Mouse (Mus musculus): Measurements from ENCODE around the gene Gpr107. TPM values are rescaled to one million over a fixed set of nuclear protein-coding genes. Genes with fewer than 3 reads are reported as not detected.

Gpr107 gene
- total and polyA plus RNA-seq, 2 experiments from 2014 or later: 31.9 to 49.3 TPM

GRCm38 (mm10) chr2:31246251-31246971 is 94.3 kb downstream of the Gpr107 start:
- under 1% methylated on average over 39 of the region's 41 CpGs for WGBS
- Histone ChIP-seq H3K36me3 (ENCODE audit: insufficient read depth, low read length) (no peaks in the 10 kb centered on the region), H3K27me3 (ENCODE audit: insufficient read depth, low read length) (no peaks in the 10 kb centered on the region), H3K4me3 (ENCODE audit: low read length) (peak overlapping the region; percentile 90), H3K4me1 (ENCODE audit: insufficient read depth, low read length) (peaks cover 31% of the 10 kb centered on the region), H3K9ac (replicated peaks; ENCODE audit: low read length) (peak overlapping the region; percentile 97), H3K27ac (peak overlapping the region; percentile 91), H3K4me2 (ENCODE audit: low read depth, low read length) (peak overlapping the region; percentile 86), H3K9me3 (ENCODE audit: low read length) (no peaks in the 10 kb centered on the region)
- peak; percentile 13; the same call in 1 of the 2 replicates for TF ChIP-seq CTCF (IDR thresholded peaks at IDR 0.05; ENCODE audit: low read depth)
- ATAC-seq (peak; percentile 25), DNase-seq (ENCODE audit: low spot score) (peak; percentile 58)

- Histone ChIP-seq H3K36me3 (ENCODE audit: insufficient read depth, low read length) (no peaks in the 10 kb centered on the region), H3K4me1 (ENCODE audit: insufficient read depth, low read length) (peaks cover 31% of the 10 kb centered on the region), H3K4me3 (ENCODE audit: low read length) (no peak overlapping the region), H3K9ac (replicated peaks; ENCODE audit: low read length) (no peak overlapping the region), H3K27me3 (ENCODE audit: insufficient read depth, low read length) (no peaks in the 10 kb centered on the region), H3K9me3 (ENCODE audit: low read length) (no peaks in the 10 kb centered on the region), H3K27ac (no peak overlapping the region), H3K4me2 (ENCODE audit: low read depth, low read length) (no peak overlapping the region)
- DNase-seq (ENCODE audit: low spot score) (no peak), ATAC-seq (no peak)
- no peak for TF ChIP-seq CTCF (IDR thresholded peaks at IDR 0.05; ENCODE audit: low read depth)
- 93% methylated on average over 6 of the region's 6 CpGs for WGBS
These were observed 96.7 kb downstream of the Gpr107 start for GRCm38 (mm10) chr2:31248856-31249255.

GRCm38 (mm10) chr2:31252167-31252566 is 100.1 kb downstream of the Gpr107 start:
- no peak for DNase-seq (ENCODE audit: low spot score)
- no peak for TF ChIP-seq CTCF (IDR thresholded peaks at IDR 0.05; ENCODE audit: low read depth)
- Histone ChIP-seq H3K27ac (no peak overlapping the region), H3K4me1 (ENCODE audit: insufficient read depth, low read length) (peaks cover 46% of the 10 kb centered on the region), H3K9ac (replicated peaks; ENCODE audit: low read length) (no peak overlapping the region), H3K9me3 (ENCODE audit: low read length) (no peaks in the 10 kb centered on the region), H3K36me3 (ENCODE audit: insufficient read depth, low read length) (no peaks in the 10 kb centered on the region), H3K27me3 (ENCODE audit: insufficient read depth, low read length) (no peaks in the 10 kb centered on the region), H3K4me2 (ENCODE audit: low read depth, low read length) (no peak overlapping the region), H3K4me3 (ENCODE audit: low read length) (no peak overlapping the region)
- ATAC-seq: no peak
- 92% methylated on average over 4 of the region's 4 CpGs for WGBS

GRCm38 (mm10) chr2:31253463-31253862 is 101.3 kb downstream of the Gpr107 start:
- Histone ChIP-seq H3K4me3 (ENCODE audit: low read length) (no peak overlapping the region), H3K36me3 (ENCODE audit: insufficient read depth, low read length) (no peaks in the 10 kb centered on the region), H3K27ac (no peak overlapping the region), H3K4me2 (ENCODE audit: low read depth, low read length) (no peak overlapping the region), H3K27me3 (ENCODE audit: insufficient read depth, low read length) (no peaks in the 10 kb centered on the region), H3K4me1 (ENCODE audit: insufficient read depth, low read length) (peaks cover 44% of the 10 kb centered on the region), H3K9me3 (ENCODE audit: low read length) (no peaks in the 10 kb centered on the region), H3K9ac (replicated peaks; ENCODE audit: low read length) (no peak overlapping the region)
- TF ChIP-seq CTCF (IDR thresholded peaks at IDR 0.05; ENCODE audit: low read depth): peak; percentile 47
- DNase-seq (ENCODE audit: low spot score) (peak; percentile 51), ATAC-seq (peak; percentile 36; the same call in 1 of the 2 replicates)
- WGBS: 18% methylated on average over 3 of the region's 3 CpGs

- Histone ChIP-seq H3K4me3 (ENCODE audit: low read length) (no peak overlapping the region), H3K9ac (replicated peaks; ENCODE audit: low read length) (no peak overlapping the region), H3K27me3 (ENCODE audit: insufficient read depth, low read length) (no peaks in the 10 kb centered on the region), H3K4me2 (ENCODE audit: low read depth, low read length) (no peak overlapping the region), H3K4me1 (ENCODE audit: insufficient read depth, low read length) (peaks cover 55% of the 10 kb centered on the region), H3K36me3 (ENCODE audit: insufficient read depth, low read length) (no peaks in the 10 kb centered on the region), H3K9me3 (ENCODE audit: low read length) (no peaks in the 10 kb centered on the region), H3K27ac (no peak overlapping the region)
- no peak for ATAC-seq
- WGBS: 82% methylated on average over 3 of the region's 3 CpGs
- no peak for TF ChIP-seq CTCF (IDR thresholded peaks at IDR 0.05; ENCODE audit: low read depth)
- no peak for DNase-seq (ENCODE audit: low spot score)
These were observed 102.7 kb downstream of the Gpr107 start for GRCm38 (mm10) chr2:31254806-31255205.

GRCm38 (mm10) chr2:31255952-31256938 is 104.1 kb downstream of the Gpr107 start:
- ATAC-seq: peak; percentile 48
- Histone ChIP-seq H3K9me3 (ENCODE audit: low read length) (no peaks in the 10 kb centered on the region), H3K9ac (replicated peaks; ENCODE audit: low read length) (peak overlapping the region; percentile 1; the same call in 1 of the 2 replicates), H3K27ac (peak overlapping the region; percentile 49), H3K4me1 (ENCODE audit: insufficient read depth, low read length) (peaks cover 46% of the 10 kb centered on the region), H3K4me3 (ENCODE audit: low read length) (no peak overlapping the region), H3K36me3 (ENCODE audit: insufficient read depth, low read length) (no peaks in the 10 kb centered on the region), H3K27me3 (ENCODE audit: insufficient read depth, low read length) (no peaks in the 10 kb centered on the region), H3K4me2 (ENCODE audit: low read depth, low read length) (0 out of 2 replicates have a peak overlapping the region, but pooled peaks have one; percentile 14)
- DNase-seq (ENCODE audit: low spot score): peak; percentile 65
- 19% methylated on average over 21 of the region's 21 CpGs for WGBS
- peak; percentile 55 for TF ChIP-seq CTCF (IDR thresholded peaks at IDR 0.05; ENCODE audit: low read depth)
